Mouse (Mus musculus) left cerebral cortex, postnatal 4 days (tissue): ENCODE data around the gene Atp8a2. TPM values are rescaled to one million over a fixed set of nuclear protein-coding genes. Genes with fewer than 3 reads are reported as not detected.

Source experiments
- DNase-seq: peaks from one replicate; pipeline ENCODE4 v3.0.0-alpha.2; 2022
- intact Hi-C: fragments of 180-260 bp; cut with DNase I; formaldehyde crosslinking; loops from one replicate; pipeline ENCODE4 v1.15.1; 2025
- total RNA-seq, 2 experiments: library from RNA; stranded (reverse); gene quantifications; 2 replicates each; pipeline ENCODE4 v1.2.3; 2021

Gene Atp8a2
- total RNA-seq, 2 experiments from 2014 or later, result 95.4 to 98.7 TPM

- DNase-seq, result no peak
- intact Hi-C loops, result no loop called here
Measured at GRCm38 (mm10) chr14:59807528-59808300, 389.3 kb downstream of the Atp8a2 start.

GRCm38 (mm10) chr14:59806910-59807309 lies 390.1 kb downstream of the Atp8a2 start:
- DNase-seq, result peak; percentile 79
- intact Hi-C loops, result no loop called here

GRCm38 (mm10) chr14:59806159-59806558 lies 390.8 kb downstream of the Atp8a2 start:
- intact Hi-C loops, result no loop called here
- no peak for DNase-seq

- intact Hi-C loops, result no loop called here
Measured at GRCm38 (mm10) chr14:59805683-59806082, 391.3 kb downstream of the Atp8a2 start.

GRCm38 (mm10) chr14:59801961-59802599 lies 394.9 kb downstream of the Atp8a2 start:
- intact Hi-C loops, result no loop called here
- DNase-seq, result no peak

More at GRCm38 (mm10) chr14:59805683-59806082, 391.3 kb downstream of the Atp8a2 start:
- no peak for DNase-seq

- DNase-seq, result no peak
- intact Hi-C loops, result no loop called here
Measured at GRCm38 (mm10) chr14:59799511-59799910, 397.5 kb downstream of the Atp8a2 start.

- no peak for DNase-seq
- intact Hi-C loops, result no loop called here
Measured at GRCm38 (mm10) chr14:59793841-59794240, 403.1 kb downstream of the Atp8a2 start.

- peak; percentile 38 for DNase-seq
- intact Hi-C loops, result no loop called here
Measured at GRCm38 (mm10) chr14:59783348-59784341, 413.3 kb downstream of the Atp8a2 start.

GRCm38 (mm10) chr14:59780391-59780790 lies 416.6 kb downstream of the Atp8a2 start:
- DNase-seq, result no peak
- intact Hi-C loops, result no loop called here

GRCm38 (mm10) chr14:59762227-59762626 lies 434.8 kb downstream of the Atp8a2 start:
- intact Hi-C loops, result no loop called here
- DNase-seq, result no peak

GRCm38 (mm10) chr14:59759900-59760493 lies 437.0 kb downstream of the Atp8a2 start:
- intact Hi-C loops, result no loop called here
- no peak for DNase-seq

GRCm38 (mm10) chr14:59759196-59759839 lies 437.7 kb downstream of the Atp8a2 start:
- intact Hi-C loops, result no loop called here
- DNase-seq, result no peak

GRCm38 (mm10) chr14:59752401-59752800 lies 444.6 kb downstream of the Atp8a2 start:
- intact Hi-C loops, result no loop called here

GRCm38 (mm10) chr14:59750005-59750404 lies 447.0 kb downstream of the Atp8a2 start:
- no peak for DNase-seq
- intact Hi-C loops, result no loop called here

More at GRCm38 (mm10) chr14:59752401-59752800, 444.6 kb downstream of the Atp8a2 start:
- no peak for DNase-seq

- intact Hi-C loops, result no loop called here
- DNase-seq, result peak; percentile 27
Measured at GRCm38 (mm10) chr14:59745676-59746075, 451.3 kb downstream of the Atp8a2 start.

- intact Hi-C loops, result no loop called here
- no peak for DNase-seq
Measured at GRCm38 (mm10) chr14:59741752-59742151, 455.2 kb downstream of the Atp8a2 start.

GRCm38 (mm10) chr14:59739446-59739845 lies 457.5 kb downstream of the Atp8a2 start:
- intact Hi-C loops, result no loop called here
- no peak for DNase-seq

GRCm38 (mm10) chr14:59737734-59738294 lies 459.2 kb downstream of the Atp8a2 start:
- no peak for DNase-seq
- intact Hi-C loops, result no loop called here

GRCm38 (mm10) chr14:59736861-59737700 lies 459.9 kb downstream of the Atp8a2 start:
- DNase-seq, result peak; percentile 66

More at GRCm38 (mm10) chr14:59736861-59737700, 459.9 kb downstream of the Atp8a2 start:
- intact Hi-C loops, result no loop called here
